Mouse (Mus musculus) left cerebral cortex, postnatal 14 days (tissue): ENCODE results near the gene Cenpv. TPM values are rescaled to one million over a fixed set of nuclear protein-coding genes. Genes with fewer than 3 reads are reported as not detected.

Experiments used
- total RNA-seq, 2 experiments: library from RNA; stranded (reverse); gene quantifications; 2 replicates each; pipeline ENCODE4 v1.2.3; 2021

Cenpv gene
- total RNA-seq, 2 experiments from 2014 or later: 37.7 to 45.0 TPM

Other genes with a start within 250 kb of the Cenpv start
- 1 to 10 TPM; 6.5 to 7.2 TPM for gene Pigl, start 80.8 kb downstream of the Cenpv start, total RNA-seq
- 100 to 1,000 TPM; 244 to 270 TPM for gene Ncor1, start 80.7 kb downstream of the Cenpv start, total RNA-seq
- 1,000 to 10,000 TPM; 1,710 to 1,861 TPM for gene Ubb, start 11.9 kb upstream of the Cenpv start, total RNA-seq
- 10 to 100 TPM; 21.9 to 22.2 TPM for gene Trpv2, start 35.2 kb upstream of the Cenpv start, total RNA-seq
- 10 to 100 TPM; 16.4 to 16.8 TPM for gene Lrrc75a, start 109.3 kb upstream of the Cenpv start, total RNA-seq
- 10 to 100 TPM; 23.4 to 24.2 TPM for gene Mmgt2, start 109.4 kb upstream of the Cenpv start, total RNA-seq
- gene Zfp287, start 192.6 kb upstream of the Cenpv start, total RNA-seq: 10 to 100 TPM; 15.8 to 16.7 TPM
- gene Gm10428, start 213.8 kb upstream of the Cenpv start, total RNA-seq: not detected